Mouse (Mus musculus): ENCODE measurements around the gene Trpt1. TPM values are rescaled to one million over a fixed set of nuclear protein-coding genes. Genes with fewer than 3 reads are reported as not detected.
A peak's percentile ranks its signal among the peaks of the same experiment; 100 is the strongest.

Gene Trpt1
- polyA plus RNA-seq, 1 experiment from 2014 or later, result 22.0 TPM

- H3K4me1 ChIP-seq (ENCODE audit: control insufficient read depth in 2 of 2, insufficient read depth in 2 of 2, low read length in 2 of 2), result peaks cover 25 to 44% of the 10 kb centered on the region in 2 experiments
- H3K27me3 ChIP-seq (ENCODE audit: control insufficient read depth, insufficient read depth, low read length), result no peaks in the 10 kb centered on the region
- under 1% methylated on average over 16 of the region's 16 CpGs for WGBS
- H3K36me3 ChIP-seq (ENCODE audit: control insufficient read depth, insufficient read depth, low read length), result peaks cover 26% of the 10 kb centered on the region
- H3K27ac ChIP-seq (replicated peaks in 1 of 2; ENCODE audit: control insufficient read depth in 1 of 2, insufficient read depth in 1 of 2, low read depth in 2 of 2, low read length in 2 of 2), result peak within 1 kb of the TSS; percentile 84 to 89
- no peak for ATAC-seq (ENCODE audit: insufficient number of reproducible peaks, insufficient read depth, low FRiP score, low read depth)
- no peaks in the 10 kb centered on the region for H3K9me3 ChIP-seq (ENCODE audit: control insufficient read depth, low read length)
- peak within 1 kb of the TSS; percentile 97 for H3K4me2 ChIP-seq (ENCODE audit: low read length)
- peak within 1 kb of the TSS; percentile 80 to 93 for H3K4me3 ChIP-seq (ENCODE audit: control insufficient read depth in 1 of 2, insufficient read depth in 1 of 2, low read depth in 1 of 2, low read length in 2 of 2)
- peak within 1 kb of the TSS; percentile 90 for H3K9ac ChIP-seq (ENCODE audit: low read length)
These were observed 20.1 kb upstream of the Trpt1 start, which contains the start of gene Plcb3 for GRCm38 (mm10) chr19:6975537-6976521. Gene Plcb3, minus strand, starts transcription at chr19:6976470.

- Histone ChIP-seq H3K27ac (replicated peaks in 1 of 2; ENCODE audit: control insufficient read depth in 1 of 2, insufficient read depth in 1 of 2, low read depth in 2 of 2, low read length in 2 of 2) (peak overlapping the region in 1 of 2 experiments; percentile 66; a peak in 2 of 4 replicates), H3K36me3 (ENCODE audit: control insufficient read depth, insufficient read depth, low read length) (peaks cover 42% of the 10 kb centered on the region), H3K27me3 (ENCODE audit: control insufficient read depth, insufficient read depth, low read length) (no peaks in the 10 kb centered on the region), H3K9ac (ENCODE audit: low read length) (peak overlapping the region; percentile 81), H3K4me3 (ENCODE audit: control insufficient read depth in 1 of 2, insufficient read depth in 1 of 2, low read depth in 1 of 2, low read length in 2 of 2) (peak overlapping the region in 1 of 2 experiments; percentile 75; a peak in 1 of 4 replicates), H3K4me2 (ENCODE audit: low read length) (peak overlapping the region; percentile 71), H3K9me3 (ENCODE audit: control insufficient read depth, low read length) (no peaks in the 10 kb centered on the region), H3K4me1 (ENCODE audit: control insufficient read depth in 2 of 2, insufficient read depth in 2 of 2, low read length in 2 of 2) (peaks cover 18 to 45% of the 10 kb centered on the region in 2 experiments; a peak in 3 of 4 replicates)
- WGBS, result 73% methylated on average over 13 of the region's 13 CpGs
- no peak for ATAC-seq (ENCODE audit: insufficient number of reproducible peaks, insufficient read depth, low FRiP score, low read depth)
These were observed 17.9 kb upstream of the Trpt1 start for GRCm38 (mm10) chr19:6977759-6978638.

GRCm38 (mm10) chr19:6978639-6978974, 17.3 kb upstream of the Trpt1 start:
- H3K9me3 ChIP-seq (ENCODE audit: control insufficient read depth, low read length), result no peaks in the 10 kb centered on the region
- H3K27ac ChIP-seq (replicated peaks in 1 of 2; ENCODE audit: control insufficient read depth in 1 of 2, insufficient read depth in 1 of 2, low read depth in 2 of 2, low read length in 2 of 2), result peak overlapping the region in 1 of 2 experiments; percentile 66; a peak in 3 of 4 replicates
- 20% methylated on average over 3 of the region's 3 CpGs for WGBS
- peaks cover 48% of the 10 kb centered on the region for H3K36me3 ChIP-seq (ENCODE audit: control insufficient read depth, insufficient read depth, low read length)
- H3K4me3 ChIP-seq (ENCODE audit: control insufficient read depth in 1 of 2, insufficient read depth in 1 of 2, low read depth in 1 of 2, low read length in 2 of 2), result peak overlapping the region; percentile 75 to 80
- H3K9ac ChIP-seq (ENCODE audit: low read length), result peak overlapping the region; percentile 81
- peaks cover 18 to 44% of the 10 kb centered on the region in 2 experiments; a peak in 3 of 4 replicates for H3K4me1 ChIP-seq (ENCODE audit: control insufficient read depth in 2 of 2, insufficient read depth in 2 of 2, low read length in 2 of 2)
- H3K4me2 ChIP-seq (ENCODE audit: low read length), result peak overlapping the region; percentile 71
- no peak for ATAC-seq (ENCODE audit: insufficient number of reproducible peaks, insufficient read depth, low FRiP score, low read depth)
- no peaks in the 10 kb centered on the region for H3K27me3 ChIP-seq (ENCODE audit: control insufficient read depth, insufficient read depth, low read length)

GRCm38 (mm10) chr19:6979001-6979479, 16.9 kb upstream of the Trpt1 start:
- no peak for ATAC-seq (ENCODE audit: insufficient number of reproducible peaks, insufficient read depth, low FRiP score, low read depth)
- peak overlapping the region; percentile 75 to 80 for H3K4me3 ChIP-seq (ENCODE audit: control insufficient read depth in 1 of 2, insufficient read depth in 1 of 2, low read depth in 1 of 2, low read length in 2 of 2)
- peaks cover 53% of the 10 kb centered on the region for H3K36me3 ChIP-seq (ENCODE audit: control insufficient read depth, insufficient read depth, low read length)
- H3K4me2 ChIP-seq (ENCODE audit: low read length), result peak overlapping the region; percentile 71
- no peaks in the 10 kb centered on the region for H3K9me3 ChIP-seq (ENCODE audit: control insufficient read depth, low read length)
- H3K27me3 ChIP-seq (ENCODE audit: control insufficient read depth, insufficient read depth, low read length), result no peaks in the 10 kb centered on the region
- peaks cover 18 to 40% of the 10 kb centered on the region in 2 experiments; a peak in 3 of 4 replicates for H3K4me1 ChIP-seq (ENCODE audit: control insufficient read depth in 2 of 2, insufficient read depth in 2 of 2, low read length in 2 of 2)
- peak overlapping the region; percentile 81 for H3K9ac ChIP-seq (ENCODE audit: low read length)
- 3% methylated on average over 11 of the region's 11 CpGs for WGBS
- H3K27ac ChIP-seq (replicated peaks in 1 of 2; ENCODE audit: control insufficient read depth in 1 of 2, insufficient read depth in 1 of 2, low read depth in 2 of 2, low read length in 2 of 2), result peak overlapping the region in 1 of 2 experiments; percentile 66; a peak in 3 of 4 replicates

GRCm38 (mm10) chr19:6979486-6980380, 16.2 kb upstream of the Trpt1 start:
- WGBS, result under 1% methylated on average over 58 of the region's 59 CpGs
- peak overlapping the region; percentile 85 for H3K9ac ChIP-seq (ENCODE audit: low read length)
- H3K27ac ChIP-seq (replicated peaks in 1 of 2; ENCODE audit: control insufficient read depth in 1 of 2, insufficient read depth in 1 of 2, low read depth in 2 of 2, low read length in 2 of 2), result peak overlapping the region; percentile 86 to 97
- H3K36me3 ChIP-seq (ENCODE audit: control insufficient read depth, insufficient read depth, low read length), result peaks cover 58% of the 10 kb centered on the region
- H3K4me2 ChIP-seq (ENCODE audit: low read length), result peak overlapping the region; percentile 71
- no peaks in the 10 kb centered on the region for H3K27me3 ChIP-seq (ENCODE audit: control insufficient read depth, insufficient read depth, low read length)
- H3K4me3 ChIP-seq (ENCODE audit: control insufficient read depth in 1 of 2, insufficient read depth in 1 of 2, low read depth in 1 of 2, low read length in 2 of 2), result peak overlapping the region; percentile 75 to 80
- peaks cover 18 to 38% of the 10 kb centered on the region in 2 experiments; a peak in 3 of 4 replicates for H3K4me1 ChIP-seq (ENCODE audit: control insufficient read depth in 2 of 2, insufficient read depth in 2 of 2, low read length in 2 of 2)
- no peaks in the 10 kb centered on the region for H3K9me3 ChIP-seq (ENCODE audit: control insufficient read depth, low read length)
- peak; percentile 92 for ATAC-seq (ENCODE audit: insufficient number of reproducible peaks, insufficient read depth, low FRiP score, low read depth)

GRCm38 (mm10) chr19:6980381-6981093, 15.4 kb upstream of the Trpt1 start, which contains the start of gene Fkbp2:
Gene Fkbp2, minus strand, starts transcription at chr19:6980501.
- Histone ChIP-seq H3K4me1 (ENCODE audit: control insufficient read depth in 2 of 2, insufficient read depth in 2 of 2, low read length in 2 of 2) (peaks cover 18 to 38% of the 10 kb centered on the region in 2 experiments; a peak in 3 of 4 replicates), H3K36me3 (ENCODE audit: control insufficient read depth, insufficient read depth, low read length) (peaks cover 66% of the 10 kb centered on the region), H3K9ac (ENCODE audit: low read length) (peak within 1 kb of the TSS; percentile 85), H3K4me3 (ENCODE audit: control insufficient read depth in 1 of 2, insufficient read depth in 1 of 2, low read depth in 1 of 2, low read length in 2 of 2) (peak within 1 kb of the TSS; percentile 75 to 80), H3K27me3 (ENCODE audit: control insufficient read depth, insufficient read depth, low read length) (no peaks in the 10 kb centered on the region), H3K27ac (replicated peaks in 1 of 2; ENCODE audit: control insufficient read depth in 1 of 2, insufficient read depth in 1 of 2, low read depth in 2 of 2, low read length in 2 of 2) (peak within 1 kb of the TSS; percentile 97 to 99), H3K4me2 (ENCODE audit: low read length) (peak within 1 kb of the TSS; percentile 71), H3K9me3 (ENCODE audit: control insufficient read depth, low read length) (no peaks in the 10 kb centered on the region)
- under 1% methylated on average over 38 of the region's 38 CpGs for WGBS
- ATAC-seq (ENCODE audit: insufficient number of reproducible peaks, insufficient read depth, low FRiP score, low read depth), result peak; percentile 88

Data from heart, embryonic 14.5 days (tissue).